Mouse (Mus musculus) kidney, postnatal 10 days (tissue): ENCODE results near the gene Cd48.
"Not testable (repeated sequence)": the region's sequence is repeated elsewhere in the genome, so short reads cannot be mapped to it uniquely, and the experiment has no call there.

Source experiments
- DNase-seq: peaks from one replicate; pipeline ENCODE4 v3.0.0; 2021; ENCODE audit warnings: mixed read lengths

Cd48 gene

GRCm38 (mm10) chr1:171681531-171682299 lies at the start of gene Cd48:
Cd48 (plus strand) TSS chr1:171682009.
- no peak for DNase-seq

- DNase-seq, result no peak
Measured at GRCm38 (mm10) chr1:171635696-171636095, 46.1 kb upstream of the Cd48 start.

- no peak for DNase-seq
Measured at GRCm38 (mm10) chr1:171637101-171637500, 44.7 kb upstream of the Cd48 start.

GRCm38 (mm10) chr1:171638686-171639085 lies 43.1 kb upstream of the Cd48 start:
- no peak for DNase-seq

- no peak for DNase-seq
Measured at GRCm38 (mm10) chr1:171640796-171641195, 41.0 kb upstream of the Cd48 start.

GRCm38 (mm10) chr1:171643612-171644011 lies 38.2 kb upstream of the Cd48 start:
- DNase-seq, result no peak

- DNase-seq, result no peak
Measured at GRCm38 (mm10) chr1:171646429-171646940, 35.3 kb upstream of the Cd48 start.

- no peak for DNase-seq
Measured at GRCm38 (mm10) chr1:171647716-171648115, 34.1 kb upstream of the Cd48 start.

GRCm38 (mm10) chr1:171648840-171649239 lies 33.0 kb upstream of the Cd48 start:
- DNase-seq, result no peak

- DNase-seq, result no peak
Measured at GRCm38 (mm10) chr1:171652734-171653133, 29.1 kb upstream of the Cd48 start, which contains the start of gene Slamf7. Slamf7 (minus strand) TSS chr1:171653035.

- DNase-seq, result no peak
Measured at GRCm38 (mm10) chr1:171658561-171658991, 23.2 kb upstream of the Cd48 start.

- no peak for DNase-seq
Measured at GRCm38 (mm10) chr1:171660423-171660822, 21.4 kb upstream of the Cd48 start.

GRCm38 (mm10) chr1:171661482-171661881 lies 20.3 kb upstream of the Cd48 start:
- no peak for DNase-seq

- no peak for DNase-seq
Measured at GRCm38 (mm10) chr1:171663757-171664156, 18.1 kb upstream of the Cd48 start.

GRCm38 (mm10) chr1:171666350-171666749 lies 15.5 kb upstream of the Cd48 start:
- DNase-seq, result no peak

GRCm38 (mm10) chr1:171667160-171667559 lies 14.6 kb upstream of the Cd48 start:
- no peak for DNase-seq

GRCm38 (mm10) chr1:171672451-171672850 lies 9.4 kb upstream of the Cd48 start:
- DNase-seq, result not testable (repeated sequence)

- no peak for DNase-seq
Measured at GRCm38 (mm10) chr1:171672854-171673475, 8.8 kb upstream of the Cd48 start.

GRCm38 (mm10) chr1:171674467-171674866 lies 7.3 kb upstream of the Cd48 start:
- no peak for DNase-seq

GRCm38 (mm10) chr1:171677721-171678120 lies 4.1 kb upstream of the Cd48 start:
- DNase-seq, result no peak

GRCm38 (mm10) chr1:171681009-171681408 lies 800 bp upstream of the Cd48 start:
- no peak for DNase-seq

GRCm38 (mm10) chr1:171684923-171685322 lies 3.1 kb downstream of the Cd48 start:
- no peak for DNase-seq

- no peak for DNase-seq
Measured at GRCm38 (mm10) chr1:171687320-171687719, 5.5 kb downstream of the Cd48 start.

- DNase-seq, result no peak
Measured at GRCm38 (mm10) chr1:171693918-171694317, 12.1 kb downstream of the Cd48 start.
